17 mouse cellular contexts compared by ENCODE assay signal in the genomic region with DNA sequence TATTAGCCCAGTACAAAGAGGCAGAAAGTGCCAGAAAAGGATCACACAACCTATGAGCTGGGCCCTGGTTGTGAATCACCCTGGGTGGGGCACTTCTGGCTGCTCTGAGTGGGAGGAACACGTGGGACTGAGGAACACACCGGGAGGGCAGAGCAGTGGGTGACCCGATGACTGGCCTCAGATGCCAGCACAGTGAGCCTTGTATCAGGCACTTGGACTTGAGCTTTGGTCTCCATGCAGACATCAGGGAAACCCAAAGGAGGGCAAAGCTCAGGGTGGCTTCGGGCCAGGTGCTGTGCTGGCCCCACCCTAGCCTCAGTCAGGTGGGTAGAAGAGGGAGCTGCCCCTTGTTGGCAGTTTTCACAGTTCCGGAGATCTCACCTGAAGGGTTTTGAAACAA. TPM values are rescaled to one million over a fixed set of nuclear protein-coding genes. Genes with fewer than 3 reads are reported as not detected.
DNase-seq lines count a peak whose midpoint lies in the region; ATAC-seq and TF ChIP-seq lines count a peak whose summit lies in the region.
"Had no signal": no experiment of that assay in that cellular context is flagged by ENCODE, and none has a peak within 500 bp of the region (broad histone marks: within the 10 kb centered on the region; RNA-seq: fewer than 3 reads in every experiment).

No protein-coding gene starts in this region.

- intact Hi-C loops in left cerebral cortex, postnatal 25 days (cut with DNase I) = no loop called here

- no peak overlapping the region for H3K4me3 ChIP-seq in hindbrain, embryonic 11.5 days (ENCODE audit: low read depth, low read length)
- H3K4me3 ChIP-seq in thymus, adult 2 months (ENCODE audit: control insufficient read depth, insufficient read depth, low read length) = no peak overlapping the region
- H3K4me3 ChIP-seq: erythroblast, embryonic 14.5 days; midbrain, embryonic 13.5 days had no signal

- DNase-seq in 3134 (ENCODE audit: extremely low read depth, insufficient read length, low spot score) (peak; percentile 45), 3T3-L1 (ENCODE audit: low read depth, low spot score) (peak; percentile 70)
- DNase-seq in kidney, postnatal 10 days = peak; percentile 28
- DNase-seq in lung, postnatal 14 days = peak; percentile 17
- DNase-seq in hindbrain, embryonic 11.5 days (ENCODE audit: low spot score) = no peak
- DNase-seq in thymus, adult 2 months = no peak
- DNase-seq in left cerebral cortex, postnatal 25 days (ENCODE audit: low spot score in 2 of 2) = no peak
- DNase-seq: adrenal gland, adult 8-10 months; cerebellum, adult 11 months; cerebellum, postnatal 14 days; forebrain, postnatal 0 days; heart, adult 18-20 months; heart, postnatal 4 days; thymus, postnatal 14 days had no signal

- 95% methylated on average over 5 of the region's 5 CpGs for WGBS in hindbrain, embryonic 11.5 days
- WGBS in thymus, adult 2 months = 96% methylated on average over 5 of the region's 5 CpGs

- no peak overlapping the region for H3K4me2 ChIP-seq in hindbrain, embryonic 11.5 days (replicated peaks; ENCODE audit: low read depth, low read length)
- H3K4me2 ChIP-seq: midbrain, embryonic 13.5 days had no signal

- H3K36me3 ChIP-seq in hindbrain, embryonic 11.5 days (ENCODE audit: control insufficient read depth, insufficient read depth, low read length) = no peaks in the 10 kb centered on the region
- H3K36me3 ChIP-seq in thymus, adult 2 months (ENCODE audit: control insufficient read depth, insufficient read depth, low read length) = no peaks in the 10 kb centered on the region
- H3K36me3 ChIP-seq: midbrain, embryonic 13.5 days had no signal

- H3K27me3 ChIP-seq in hindbrain, embryonic 11.5 days (ENCODE audit: control insufficient read depth, insufficient read depth, low read length) = 0 out of 2 replicates have a peak, but pooled peaks cover 2% of the 10 kb centered on the region
- H3K27me3 ChIP-seq in thymus, adult 2 months (ENCODE audit: control insufficient read depth, insufficient read depth, low read length) = no peaks in the 10 kb centered on the region

- TF ChIP-seq CTCF in thymus, adult 2 months (IDR thresholded peaks at IDR 0.05; ENCODE audit: borderline replicate concordance, control insufficient read depth, extremely low read depth, insufficient read depth, low read length, poor library complexity) = no peak

- no peaks in the 10 kb centered on the region for H3K4me1 ChIP-seq in hindbrain, embryonic 11.5 days (replicated peaks; ENCODE audit: control insufficient read depth, insufficient read depth, low read length)
- peaks cover 3% of the 10 kb centered on the region; the same call in 1 of the 2 replicates for H3K4me1 ChIP-seq in thymus, adult 2 months (replicated peaks; ENCODE audit: control insufficient read depth, insufficient read depth, low read length)
- H3K4me1 ChIP-seq: midbrain, embryonic 13.5 days had no signal

- H3K9me3 ChIP-seq in hindbrain, embryonic 11.5 days (ENCODE audit: control insufficient read depth, low read length) = no peaks in the 10 kb centered on the region
- H3K9me3 ChIP-seq: midbrain, embryonic 13.5 days had no signal

- H3K27ac ChIP-seq in hindbrain, embryonic 11.5 days (ENCODE audit: low read depth, low read length) = no peak overlapping the region
- no peak overlapping the region for H3K27ac ChIP-seq in thymus, adult 2 months (ENCODE audit: control insufficient read depth, insufficient read depth, low read length)
- H3K27ac ChIP-seq: liver, embryonic 14.5 days; midbrain, embryonic 13.5 days had no signal

- ATAC-seq in hindbrain, embryonic 11.5 days (ENCODE audit: low FRiP score) = no peak
- ATAC-seq: forebrain, postnatal 0 days; midbrain, embryonic 13.5 days had no signal

- H3K9ac ChIP-seq in hindbrain, embryonic 11.5 days (ENCODE audit: low read depth, low read length) = no peak overlapping the region
- H3K9ac ChIP-seq: forebrain, postnatal 0 days; liver, embryonic 14.5 days; midbrain, embryonic 13.5 days had no signal

- no peak for TF ChIP-seq POLR2A in thymus, adult 2 months (IDR thresholded peaks at IDR 0.05; ENCODE audit: control insufficient read depth, extremely low read depth, insufficient read depth, low read length, poor library complexity)

RNA-seq across cellular contexts. Expression of a gene that starts 30.9 kb away (rescaled TPM):
- polyA plus RNA-seq in hindbrain, embryonic 11.5 days (2014; fragmentation: Nextera tagmentation; extraction: Ambion mirVana) = 82.7 and 86.9 TPM in 2 replicates
- 56.3 and 69.5 TPM in 2 replicates for polyA plus RNA-seq in thymus, adult 2 months (2012; rRNA removed)
- 10 to 100 TPM; 42.4 to 43.1 TPM for total RNA-seq in left cerebral cortex, postnatal 25 days (2021)

Comparison
In these comparisons a context has a peak if more than half of its experiments do, and no peak if none do; other contexts are left out.
1. DNase-seq: peak in 3134 (single experiment), 3T3-L1 (single experiment), kidney, postnatal 10 days (single experiment) and lung, postnatal 14 days (single experiment); none in hindbrain, embryonic 11.5 days (single experiment), thymus, adult 2 months (single experiment) and left cerebral cortex, postnatal 25 days (0 of 2).